ENCODE assay signal across 18 mouse cellular contexts in the genomic region with DNA sequence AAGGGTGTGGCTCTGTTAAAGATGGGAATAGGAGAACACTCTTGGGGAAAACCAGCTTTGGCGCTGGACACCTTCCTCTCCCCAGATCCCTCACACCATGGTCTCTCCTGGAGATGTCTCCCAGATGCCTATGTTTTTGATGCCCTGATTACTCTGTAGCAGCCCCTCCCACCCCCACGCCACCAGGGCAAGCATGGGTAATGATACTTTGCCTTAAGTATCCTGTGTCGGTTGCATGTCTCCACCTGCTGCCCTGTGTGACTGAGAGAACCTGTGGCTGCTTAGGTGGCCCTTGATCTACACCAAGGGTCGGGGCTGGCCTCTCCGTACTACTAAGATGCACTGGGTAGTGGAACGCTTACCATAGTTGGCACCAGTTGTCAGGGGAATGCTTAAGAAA. TPM values are rescaled to one million over a fixed set of nuclear protein-coding genes. Genes with fewer than 3 reads are reported as not detected.
A peak's percentile ranks its signal among the peaks of the same experiment; 100 is the strongest.
DNase-seq lines count a peak whose midpoint lies in the region; ATAC-seq and TF ChIP-seq lines count a peak whose summit lies in the region.
"Had no signal": no experiment of that assay in that cellular context is flagged by ENCODE, and none has a peak within 500 bp of the region (broad histone marks: within the 10 kb centered on the region; RNA-seq: fewer than 3 reads in every experiment).

No protein-coding gene starts in this region.

- intact Hi-C loops in heart, postnatal 36 days (cut with DNase I) = no loop called here
- intact Hi-C loops in left cerebral cortex, postnatal 25 days (cut with DNase I) = no loop called here

- TF ChIP-seq EP300 in lung, postnatal 0 days (IDR thresholded peaks at IDR 0.05) = no peak

- no peak overlapping the region for H3K9ac ChIP-seq in heart, embryonic 15.5 days
- peak overlapping the region; percentile 19; the same call in 1 of the 2 replicates for H3K9ac ChIP-seq in lung, postnatal 0 days (replicated peaks; ENCODE audit: low read depth)
- no peak overlapping the region for H3K9ac ChIP-seq in intestine, postnatal 0 days (ENCODE audit: low read depth, low read length)
- H3K9ac ChIP-seq: embryonic facial prominence, embryonic 12.5 days; forebrain, embryonic 12.5 days had no signal

- no peaks in the 10 kb centered on the region for H3K27me3 ChIP-seq in heart, embryonic 15.5 days
- H3K27me3 ChIP-seq in lung, postnatal 0 days (replicated peaks; ENCODE audit: insufficient read depth, low read length) = no peaks in the 10 kb centered on the region
- H3K27me3 ChIP-seq in intestine, postnatal 0 days (replicated peaks; ENCODE audit: control insufficient read depth, insufficient read depth, low read length) = no peaks in the 10 kb centered on the region
- H3K27me3 ChIP-seq: embryonic facial prominence, embryonic 12.5 days; forebrain, embryonic 12.5 days had no signal

- no peak for ATAC-seq in heart, embryonic 15.5 days (replicated peaks; ENCODE audit: insufficient number of reproducible peaks, insufficient read depth, low FRiP score, low read depth)
- no peak for ATAC-seq in lung, postnatal 0 days
- no peak for ATAC-seq in intestine, postnatal 0 days
- ATAC-seq: inflammation-experienced regulatory T-cells, adult 6 months had no signal

- H3K9me3 ChIP-seq in heart, embryonic 15.5 days (replicated peaks) = no peaks in the 10 kb centered on the region
- no peaks in the 10 kb centered on the region for H3K9me3 ChIP-seq in lung, postnatal 0 days (ENCODE audit: low read length)
- no peaks in the 10 kb centered on the region for H3K9me3 ChIP-seq in intestine, postnatal 0 days (ENCODE audit: control insufficient read depth)
- H3K9me3 ChIP-seq: embryonic facial prominence, embryonic 12.5 days; forebrain, embryonic 12.5 days; G1E had no signal

- H3K36me3 ChIP-seq in heart, embryonic 15.5 days = no peaks in the 10 kb centered on the region
- no peaks in the 10 kb centered on the region for H3K36me3 ChIP-seq in lung, postnatal 0 days (ENCODE audit: insufficient read depth, low read length)
- no peaks in the 10 kb centered on the region for H3K36me3 ChIP-seq in intestine, postnatal 0 days (ENCODE audit: control insufficient read depth, insufficient read depth)
- H3K36me3 ChIP-seq: embryonic facial prominence, embryonic 12.5 days; forebrain, embryonic 12.5 days; G1E had no signal

- peak overlapping the region; percentile 45 for H3K4me2 ChIP-seq in heart, embryonic 15.5 days
- peak overlapping the region; percentile 43 for H3K4me2 ChIP-seq in lung, postnatal 0 days (replicated peaks; ENCODE audit: low read depth, low read length)
- peak overlapping the region; percentile 55 for H3K4me2 ChIP-seq in intestine, postnatal 0 days (replicated peaks; ENCODE audit: low read depth)
- H3K4me2 ChIP-seq: embryonic facial prominence, embryonic 12.5 days; forebrain, embryonic 12.5 days had no signal

- no peak for TF ChIP-seq CTCF in lung, postnatal 0 days (IDR thresholded peaks at IDR 0.05)
- no peak for TF ChIP-seq CTCF in intestine, postnatal 0 days (IDR thresholded peaks at IDR 0.05; ENCODE audit: low read depth)

- H3K27ac ChIP-seq in heart, embryonic 15.5 days = peak overlapping the region; percentile 96; the same call in 1 of the 2 replicates
- H3K27ac ChIP-seq in lung, postnatal 0 days (ENCODE audit: low read length) = no peak overlapping the region
- H3K27ac ChIP-seq in intestine, postnatal 0 days (ENCODE audit: low read depth, low read length) = no peak overlapping the region; the same call in 1 of the 2 replicates
- H3K27ac ChIP-seq: forebrain, embryonic 12.5 days had no signal

- DNase-seq in heart, postnatal 36 days = no peak
- no peak for DNase-seq in lung, postnatal 0 days (ENCODE audit: low spot score)
- DNase-seq in lung, postnatal 36 days = no peak
- DNase-seq in left cerebral cortex, postnatal 25 days (ENCODE audit: low spot score in 2 of 2) = no peak
- no peak for DNase-seq in spleen, adult 12 weeks (ENCODE audit: low spot score)
- DNase-seq: adrenal gland, postnatal 14 days; cerebellum, adult 9-11 months; midbrain, embryonic 14.5 days had no signal

- peaks cover 80% of the 10 kb centered on the region for H3K4me1 ChIP-seq in heart, embryonic 15.5 days (replicated peaks)
- peaks cover 8% of the 10 kb centered on the region; the same call in 1 of the 2 replicates for H3K4me1 ChIP-seq in lung, postnatal 0 days (ENCODE audit: insufficient read depth, low read depth, low read length)
- H3K4me1 ChIP-seq in intestine, postnatal 0 days (replicated peaks; ENCODE audit: control insufficient read depth, insufficient read depth, low read length) = peaks cover 4% of the 10 kb centered on the region; the same call in 1 of the 2 replicates

- WGBS in heart, embryonic 15.5 days = 85% methylated on average over 6 of the region's 6 CpGs
- WGBS in lung, postnatal 0 days = 81% methylated on average over 6 of the region's 6 CpGs
- WGBS in intestine, postnatal 0 days = 76% methylated on average over 6 of the region's 6 CpGs

- H3K4me3 ChIP-seq in heart, embryonic 15.5 days = no peak overlapping the region
- no peak overlapping the region for H3K4me3 ChIP-seq in lung, postnatal 0 days (ENCODE audit: low read depth, low read length)
- H3K4me3 ChIP-seq in intestine, postnatal 0 days (ENCODE audit: low read depth, low read length) = peak overlapping the region; percentile 17; the same call in 1 of the 2 replicates
- H3K4me3 ChIP-seq: embryonic facial prominence, embryonic 12.5 days; forebrain, embryonic 12.5 days had no signal

RNA-seq across cellular contexts. Expression of a gene that starts 17.4 kb away (rescaled TPM):
- 49.6 and 83.5 TPM in 2 replicates for polyA plus RNA-seq in heart, embryonic 15.5 days (2015; fragmentation: Nextera tagmentation; extraction: Ambion mirVana)
- total RNA-seq in heart, postnatal 36 days (2021) = 10 to 100 TPM; 31.7 to 40.4 TPM
- 90.8 and 92.3 TPM in 2 replicates for polyA plus RNA-seq in lung, postnatal 0 days (2015; fragmentation: Nextera tagmentation; extraction: Ambion mirVana)
- polyA plus RNA-seq in intestine, postnatal 0 days (2015; fragmentation: Nextera tagmentation; extraction: Ambion mirVana) = 55.2 and 61.8 TPM in 2 replicates
- total RNA-seq in left cerebral cortex, postnatal 25 days (2021) = 1 to 10 TPM; 5.2 to 5.4 TPM

RNA-seq across cellular contexts. Expression of a gene that starts 20.6 kb away (rescaled TPM):
- 4.6 and 4.8 TPM in 2 replicates for polyA plus RNA-seq in heart, embryonic 15.5 days (2015; fragmentation: Nextera tagmentation; extraction: Ambion mirVana)
- total RNA-seq in heart, postnatal 36 days (2021) = under 1 TPM; 0.61 to 0.68 TPM
- 1.5 and 2.2 TPM in 2 replicates for polyA plus RNA-seq in lung, postnatal 0 days (2015; fragmentation: Nextera tagmentation; extraction: Ambion mirVana)
- polyA plus RNA-seq in intestine, postnatal 0 days (2015; fragmentation: Nextera tagmentation; extraction: Ambion mirVana) = 3.0 TPM in 2 replicates
- not detected for total RNA-seq in left cerebral cortex, postnatal 25 days (2021)
- total RNA-seq: G1E had no signal
- polyA plus RNA-seq: G1E; liver, adult 2 months had no signal

RNA-seq across cellular contexts. Expression of a gene that starts 36.4 kb away (rescaled TPM):
- 16.8 and 16.9 TPM in 2 replicates for polyA plus RNA-seq in heart, embryonic 15.5 days (2015; fragmentation: Nextera tagmentation; extraction: Ambion mirVana)
- 1 to 10 TPM; 1.6 to 3.4 TPM for total RNA-seq in heart, postnatal 36 days (2021)
- polyA plus RNA-seq in lung, postnatal 0 days (2015; fragmentation: Nextera tagmentation; extraction: Ambion mirVana) = 1.9 and 2.1 TPM in 2 replicates
- polyA plus RNA-seq in intestine, postnatal 0 days (2015; fragmentation: Nextera tagmentation; extraction: Ambion mirVana) = 1.9 and 2.4 TPM in 2 replicates
- total RNA-seq in left cerebral cortex, postnatal 25 days (2021) = not detected
- polyA plus RNA-seq: inflammation-experienced regulatory T-cells, adult 6 months; liver, adult 2 months; midbrain, embryonic 14.5 days had no signal

RNA-seq across cellular contexts. Expression of a gene that starts 43.4 kb away (rescaled TPM):
- polyA plus RNA-seq in heart, embryonic 15.5 days (2015; fragmentation: Nextera tagmentation; extraction: Ambion mirVana) = 0.48 and 1.7 TPM in 2 replicates
- total RNA-seq in heart, postnatal 36 days (2021) = not detected
- 0.47 and 1.1 TPM in 2 replicates for polyA plus RNA-seq in lung, postnatal 0 days (2015; fragmentation: Nextera tagmentation; extraction: Ambion mirVana)
- polyA plus RNA-seq in intestine, postnatal 0 days (2015; fragmentation: Nextera tagmentation; extraction: Ambion mirVana) = 0.60 and 1.3 TPM in 2 replicates
- not detected for total RNA-seq in left cerebral cortex, postnatal 25 days (2021)
- total RNA-seq: adrenal gland, postnatal 14 days; heart, postnatal 14 days; left cerebral cortex, adult 8-10 months; liver, adult 2 months had no signal
- polyA plus RNA-seq: forebrain, embryonic 12.5 days; G1E; inflammation-experienced regulatory T-cells, adult 6 months; liver, adult 2 months; midbrain, embryonic 14.5 days; neural tube, embryonic 14.5 days had no signal

RNA-seq across cellular contexts. Expression of a gene that starts 54.5 kb away (rescaled TPM):
- polyA plus RNA-seq in heart, embryonic 15.5 days (2015; fragmentation: Nextera tagmentation; extraction: Ambion mirVana) = 17.0 and 18.7 TPM in 2 replicates
- total RNA-seq in heart, postnatal 36 days (2021) = 10 to 100 TPM; 12.8 to 13.1 TPM
- 15.2 and 15.7 TPM in 2 replicates for polyA plus RNA-seq in lung, postnatal 0 days (2015; fragmentation: Nextera tagmentation; extraction: Ambion mirVana)
- polyA plus RNA-seq in intestine, postnatal 0 days (2015; fragmentation: Nextera tagmentation; extraction: Ambion mirVana) = 26.7 and 33.0 TPM in 2 replicates
- total RNA-seq in left cerebral cortex, postnatal 25 days (2021) = 1 to 10 TPM; 3.3 to 6.9 TPM
